Mouse (Mus musculus) cerebellum, adult (tissue): Measurements from ENCODE around the gene Tns1.

Source experiments
- ATAC-seq: cut with Nextera tagmentation; 2 replicates; pipeline ENCODE4 v1.9.2; 2017; ENCODE audit warnings: mild to moderate bottlenecking, moderate library complexity, mixed read lengths; ENCODE audit not compliant: insufficient number of reproducible peaks, low FRiP score, low TSS enrichment

The Tns1 gene

DNA sequence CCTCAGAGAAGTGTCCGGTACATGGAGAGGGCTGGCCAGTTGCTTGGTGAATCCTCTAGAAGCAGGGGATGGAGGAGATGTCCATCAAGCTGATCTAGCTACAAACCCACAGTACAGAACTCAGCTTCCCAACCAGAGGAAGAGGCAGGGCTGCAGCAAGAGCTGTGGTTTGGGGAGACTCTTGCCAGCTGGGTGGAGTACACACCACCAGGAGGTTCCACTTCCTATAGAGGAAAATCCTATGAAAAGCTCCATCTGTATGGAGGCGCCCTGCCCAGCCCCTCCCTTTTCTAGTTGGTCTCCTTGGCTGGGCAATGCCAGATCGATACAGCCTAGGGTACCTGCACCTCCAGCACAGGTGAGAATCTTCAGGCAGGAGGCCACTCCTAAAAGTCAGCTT lies 57.7 kb downstream of the Tns1 start:
- no peak for ATAC-seq

DNA sequence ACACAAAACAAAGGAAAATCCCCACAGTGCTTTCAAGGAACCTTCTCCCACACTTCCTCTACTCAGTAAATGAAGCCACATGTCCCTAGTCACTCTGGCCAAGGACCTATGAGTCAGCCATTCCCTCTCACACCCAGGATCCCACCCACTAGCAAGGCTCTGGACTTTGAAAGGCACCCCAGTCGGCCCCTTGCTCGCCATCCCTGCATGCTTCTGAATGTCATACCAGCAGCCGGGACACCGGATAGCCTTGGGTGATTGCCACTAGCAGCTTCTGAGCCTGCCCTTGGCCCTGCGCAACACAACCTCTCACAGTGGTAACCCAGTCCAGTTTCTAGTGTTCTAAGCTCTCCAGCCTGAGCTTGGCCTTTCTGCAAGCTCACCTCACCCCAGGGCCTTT lies 58.2 kb downstream of the Tns1 start:
- no peak for ATAC-seq

GRCm38 (mm10) chr1:74060046-74060445 lies 64.2 kb downstream of the Tns1 start:
- ATAC-seq, result no peak

- no peak for ATAC-seq
Observed at GRCm38 (mm10) chr1:74059552-74059951, 64.7 kb downstream of the Tns1 start.

DNA sequence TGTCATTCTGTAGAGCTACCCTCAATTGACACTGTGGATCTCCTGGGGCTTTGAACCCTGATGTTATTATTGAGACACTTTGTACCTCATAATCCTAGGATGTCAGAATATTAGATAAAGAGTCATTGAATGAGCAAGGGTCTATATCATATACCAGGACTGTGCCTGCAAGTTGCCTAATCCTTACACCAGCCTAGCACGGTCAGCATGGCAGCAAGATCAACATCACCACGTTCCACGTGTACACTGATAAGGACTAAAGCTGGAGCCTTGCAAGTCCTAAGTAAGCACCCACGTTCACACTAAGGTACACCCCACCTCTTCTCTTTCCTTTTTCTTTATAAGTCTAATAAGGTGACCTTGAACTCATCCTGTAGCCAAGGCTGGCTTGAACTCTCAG lies 65.5 kb downstream of the Tns1 start:
- no peak for ATAC-seq

DNA sequence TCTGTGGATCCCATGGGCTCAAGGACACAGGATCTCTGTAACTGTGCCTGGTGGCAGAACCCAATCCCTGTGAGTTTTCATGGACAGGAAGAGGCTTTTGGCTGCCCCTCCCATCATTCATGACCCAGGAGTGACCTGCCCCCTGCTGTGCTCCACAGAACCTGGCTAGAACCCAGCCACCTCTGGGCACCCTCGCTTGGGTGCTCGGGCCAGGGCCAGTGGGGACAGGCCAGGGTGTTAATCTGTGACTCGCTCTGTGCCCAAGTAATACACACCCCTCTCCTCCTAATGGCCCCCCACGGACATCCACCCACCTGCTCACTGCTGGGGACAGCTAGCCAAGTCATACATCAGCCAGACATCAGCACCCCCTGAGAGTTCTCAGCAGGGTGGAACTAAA lies 65.9 kb downstream of the Tns1 start:
- no peak for ATAC-seq

DNA sequence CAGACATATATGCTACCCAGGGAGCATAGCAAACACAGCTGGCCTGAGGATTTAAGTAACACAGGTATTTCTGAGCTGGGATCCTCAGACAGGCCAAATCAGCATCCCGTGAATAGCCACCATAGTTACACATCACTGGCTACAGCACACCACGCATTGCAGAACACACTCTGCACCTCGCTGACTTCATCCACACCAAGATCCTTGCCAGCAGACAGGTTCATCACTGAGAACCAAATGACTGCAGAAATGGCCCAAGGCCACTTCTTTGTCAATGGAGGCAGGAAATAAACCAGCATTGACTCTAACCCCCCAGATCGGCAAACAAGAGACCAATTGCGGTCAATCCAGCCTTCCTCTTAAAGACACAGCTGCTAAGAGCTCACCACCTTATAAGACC lies 66.7 kb downstream of the Tns1 start:
- ATAC-seq, result no peak

GRCm38 (mm10) chr1:74055552-74055951 lies 68.7 kb downstream of the Tns1 start:
- no peak for ATAC-seq

GRCm38 (mm10) chr1:74054471-74054870 lies 69.8 kb downstream of the Tns1 start:
- no peak for ATAC-seq

- no peak for ATAC-seq
Observed at GRCm38 (mm10) chr1:74054007-74054406, 70.2 kb downstream of the Tns1 start.

GRCm38 (mm10) chr1:74053068-74053467 lies 71.2 kb downstream of the Tns1 start:
- ATAC-seq, result no peak

DNA sequence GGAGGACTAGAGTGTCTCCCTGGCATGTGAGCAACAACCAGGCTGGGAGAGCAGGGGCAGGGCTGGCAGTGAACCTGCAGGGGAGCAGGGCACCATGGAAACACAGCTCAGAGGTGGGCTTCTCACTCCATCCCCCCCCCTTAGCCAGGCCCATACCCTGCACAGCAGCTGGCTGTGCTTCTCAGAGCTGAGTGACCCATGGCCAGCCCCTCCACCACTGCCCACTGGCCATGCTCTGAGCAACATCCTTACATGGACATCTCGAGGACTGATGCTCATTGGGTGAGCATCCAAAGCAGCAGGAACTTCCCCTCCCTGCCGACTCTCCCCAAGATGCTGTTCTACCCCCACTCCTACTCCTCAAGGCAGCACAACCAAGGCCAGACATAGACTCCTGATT lies 72.9 kb downstream of the Tns1 start:
- ATAC-seq, result no peak

- no peak for ATAC-seq
Observed at GRCm38 (mm10) chr1:74049430-74049829, 74.8 kb downstream of the Tns1 start.

DNA sequence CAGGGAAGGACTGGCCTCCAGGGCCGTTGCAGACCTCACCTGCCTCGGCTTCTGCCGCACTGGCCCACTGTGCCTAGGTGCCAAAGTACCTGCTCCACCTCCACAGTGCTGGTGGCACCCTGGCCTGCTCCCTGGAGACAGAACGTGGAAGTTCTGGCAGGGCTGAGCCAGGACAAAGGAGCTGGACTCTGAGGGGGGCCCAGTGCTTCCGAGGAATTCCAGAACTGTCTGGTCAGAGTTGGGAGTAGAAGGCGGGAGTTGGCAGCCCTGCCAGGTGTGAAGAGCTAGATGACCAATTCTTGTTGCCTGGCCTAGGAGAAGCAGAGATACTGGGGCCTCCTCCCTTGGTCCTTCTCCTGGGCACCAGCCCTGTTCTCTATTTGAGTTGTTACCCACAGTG lies 76.5 kb downstream of the Tns1 start:
- no peak for ATAC-seq

GRCm38 (mm10) chr1:74047311-74047710 lies 76.9 kb downstream of the Tns1 start:
- ATAC-seq, result no peak

GRCm38 (mm10) chr1:74045034-74045433 lies 79.2 kb downstream of the Tns1 start:
- ATAC-seq, result no peak

DNA sequence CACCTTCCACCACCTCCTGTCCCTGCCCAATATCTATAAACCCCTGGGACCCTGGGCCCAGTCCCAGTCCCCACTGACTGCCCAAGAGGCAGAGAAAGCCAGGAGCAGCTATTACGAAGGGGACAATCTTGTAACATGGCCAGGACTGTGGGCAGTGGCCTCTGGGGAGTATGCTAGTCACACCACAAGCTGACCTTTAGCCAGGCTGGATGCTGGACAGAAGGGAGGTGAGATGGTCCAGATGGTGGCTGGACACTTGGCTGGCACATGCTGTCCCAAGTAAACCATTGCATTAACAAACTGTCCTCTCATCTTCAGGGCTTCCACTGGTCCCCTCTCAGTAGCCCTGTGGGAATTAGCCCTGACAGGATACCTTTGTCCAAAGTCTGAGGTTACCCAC lies 79.8 kb downstream of the Tns1 start:
- no peak for ATAC-seq

- ATAC-seq, result no peak
Observed at GRCm38 (mm10) chr1:74043584-74044105, 80.6 kb downstream of the Tns1 start.

DNA sequence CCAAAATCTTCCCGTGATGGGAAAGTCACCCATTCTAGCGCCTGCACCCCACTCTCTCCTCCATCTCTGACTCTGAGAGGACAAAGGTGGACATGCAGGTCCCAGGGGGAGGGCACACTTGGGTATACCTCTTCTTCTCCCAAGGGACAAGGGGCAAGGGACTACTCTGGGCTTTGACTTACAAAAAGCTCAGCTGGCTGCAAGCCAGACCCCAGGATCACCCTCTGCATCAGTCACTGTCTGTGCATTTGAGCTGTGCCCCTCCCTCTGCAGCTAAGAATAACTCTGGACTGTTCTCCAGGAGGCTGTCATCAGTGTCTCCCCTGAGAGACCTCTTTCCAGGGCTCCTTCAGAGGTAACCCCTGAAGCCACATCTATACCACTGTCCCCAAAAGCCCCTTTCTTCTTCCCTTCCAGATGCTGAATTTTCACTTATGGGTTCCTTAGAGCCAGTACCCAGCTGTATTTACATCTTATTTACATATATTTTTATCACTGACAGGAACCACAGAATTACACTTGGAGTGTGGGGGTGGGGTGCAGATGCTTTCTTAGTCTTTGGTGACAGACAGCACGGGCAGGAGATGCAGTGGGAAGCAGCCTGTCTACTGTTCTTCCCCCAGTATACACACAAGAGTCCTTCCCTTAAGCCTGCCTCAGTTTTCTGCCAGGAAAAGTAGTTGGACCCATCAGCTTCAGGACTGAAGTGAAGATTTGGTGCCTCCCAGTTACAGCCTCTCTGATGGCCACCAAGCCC lies 81.4 kb downstream of the Tns1 start:
- no peak for ATAC-seq

- no peak for ATAC-seq
Observed at GRCm38 (mm10) chr1:74041692-74042091, 82.6 kb downstream of the Tns1 start.

DNA sequence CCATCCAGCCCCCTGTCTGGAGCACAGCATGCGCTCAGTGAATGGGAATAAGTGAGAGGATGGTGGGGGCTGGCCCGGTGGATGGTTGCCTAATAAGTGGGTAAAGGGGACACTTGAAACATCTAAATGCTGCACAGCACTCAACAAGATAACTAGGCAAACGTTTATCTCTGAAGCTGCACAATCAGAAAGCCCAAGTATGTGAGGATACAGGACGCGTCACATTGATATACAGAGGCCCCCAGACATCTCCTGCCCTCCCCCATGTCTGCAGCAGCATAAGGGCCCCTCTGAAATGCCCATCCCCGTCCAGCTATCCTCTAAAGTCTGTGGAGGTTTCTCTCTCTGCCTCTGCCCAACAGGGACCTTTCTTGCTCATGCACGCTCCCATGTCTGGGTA lies 83.1 kb downstream of the Tns1 start:
- no peak for ATAC-seq

- no peak for ATAC-seq
Observed at GRCm38 (mm10) chr1:74036560-74037390, 87.5 kb downstream of the Tns1 start.
